34 mouse cellular contexts compared by ENCODE assay signal in genomic region chr2:154541630-154542029, GRCm38 (mm10). TPM values are rescaled to one million over a fixed set of nuclear protein-coding genes. Genes with fewer than 3 reads are reported as not detected.
DNase-seq lines count a peak whose midpoint lies in the region; ATAC-seq and TF ChIP-seq lines count a peak whose summit lies in the region.
"Had no signal": no experiment of that assay in that cellular context is flagged by ENCODE, and none has a peak within 500 bp of the region (broad histone marks: within the 10 kb centered on the region; RNA-seq: fewer than 3 reads in every experiment).

No protein-coding gene starts in this region.

- no peak for DNase-seq in forebrain, postnatal 0 days
- no peak for DNase-seq in layer of hippocampus, adult 2 months (ENCODE audit: low spot score in 2 of 2)
- DNase-seq in layer of hippocampus, adult 11-12 months (ENCODE audit: low spot score) = no peak
- peak; percentile 23 for DNase-seq in 416B (ENCODE audit: low read depth)
- peak; percentile 45 for DNase-seq in MEL (ENCODE audit: low read depth, low spot score)
- no peak for DNase-seq in c-Kit-positive CD71-positive TER-119-positive erythroid progenitor cells, embryonic 14.5 days (ENCODE audit: low spot score)
- DNase-seq: adrenal gland, postnatal 10 days; cerebellum, adult 11 months; heart, postnatal 14 days; kidney, adult 9 months; kidney, postnatal 10 days had no signal

- no peak for TF ChIP-seq POLR2A in MEL (IDR thresholded peaks at IDR 0.05; ENCODE audit: control insufficient read depth in 1 of 2, insufficient read depth in 1 of 2, low read depth in 1 of 2, low read length in 2 of 2, poor library complexity in 1 of 2)

- TF ChIP-seq CTCF in forebrain, postnatal 0 days (IDR thresholded peaks at IDR 0.05; ENCODE audit: low read depth) = peak; percentile 10; the same call in 1 of the 2 replicates
- peak; percentile 59 for TF ChIP-seq CTCF in layer of hippocampus, adult 2 months (conservative IDR thresholded peaks at IDR 0.05)
- peak in 2 of 3 experiments; percentile 21 to 49; a peak in 3 of 6 replicates for TF ChIP-seq CTCF in MEL (IDR thresholded peaks at IDR 0.05 in 2 of 3, conservative IDR thresholded peaks at IDR 0.05 in 1 of 3; ENCODE audit: control insufficient read depth in 1 of 3, insufficient read depth in 1 of 3, low read depth in 2 of 3, low read length in 3 of 3, poor library complexity in 1 of 3, severe bottlenecking in 1 of 3)

- H3K36me3 ChIP-seq in forebrain, postnatal 0 days (ENCODE audit: insufficient read depth) = peaks cover 6% of the 10 kb centered on the region
- H3K36me3 ChIP-seq in forebrain, embryonic 12.5 days (replicated peaks) = peaks cover 8% of the 10 kb centered on the region
- H3K36me3 ChIP-seq in MEL (ENCODE audit: control insufficient read depth in 1 of 2, insufficient read depth in 2 of 2, low read length in 2 of 2) = peaks cover 5 to 9% of the 10 kb centered on the region in 2 experiments
- H3K36me3 ChIP-seq: intestine, embryonic 15.5 days had no signal

- H3K4me1 ChIP-seq in forebrain, postnatal 0 days (ENCODE audit: insufficient read depth) = peaks cover 10% of the 10 kb centered on the region; the same call in 1 of the 2 replicates
- peaks cover 18% of the 10 kb centered on the region for H3K4me1 ChIP-seq in forebrain, embryonic 12.5 days
- H3K4me1 ChIP-seq in MEL (ENCODE audit: control insufficient read depth in 1 of 2, insufficient read depth in 2 of 2, low read length in 2 of 2) = peaks cover 5 to 10% of the 10 kb centered on the region in 2 experiments; a peak in 3 of 4 replicates
- H3K4me1 ChIP-seq: limb, embryonic 13.5 days had no signal

- whole genome bisulfite sequencing in forebrain, postnatal 0 days = 89% methylated on average over 2 of the region's 2 CpGs
- WGBS in forebrain, embryonic 12.5 days = 88% methylated on average over 2 of the region's 2 CpGs

- no peaks in the 10 kb centered on the region for H3K9me3 ChIP-seq in forebrain, postnatal 0 days (ENCODE audit: low read length)
- H3K9me3 ChIP-seq in forebrain, embryonic 12.5 days = no peaks in the 10 kb centered on the region
- H3K9me3 ChIP-seq in MEL (replicated peaks; ENCODE audit: insufficient read depth, low read length) = no peaks in the 10 kb centered on the region
- H3K9me3 ChIP-seq: G1E; hindbrain, embryonic 10.5 days; hindbrain, embryonic 15.5 days; intestine, embryonic 15.5 days; limb, embryonic 13.5 days; neural tube, embryonic 12.5 days had no signal

- H3K4me2 ChIP-seq in forebrain, postnatal 0 days (ENCODE audit: low read depth) = no peak overlapping the region
- H3K4me2 ChIP-seq in forebrain, embryonic 12.5 days = no peak overlapping the region
- H3K4me2 ChIP-seq: hindbrain, embryonic 15.5 days; intestine, embryonic 15.5 days; limb, embryonic 13.5 days; liver, embryonic 11.5 days; midbrain, embryonic 11.5 days; neural tube, embryonic 12.5 days had no signal

- no peak for TF ChIP-seq EP300 in MEL (IDR thresholded peaks at IDR 0.05; ENCODE audit: low read depth in 1 of 2, low read length in 2 of 2)

- no peak overlapping the region for H3K9ac ChIP-seq in forebrain, postnatal 0 days
- H3K9ac ChIP-seq in forebrain, embryonic 12.5 days = no peak overlapping the region
- no peak overlapping the region for H3K9ac ChIP-seq in MEL (ENCODE audit: control insufficient read depth, low read depth, low read length, poor library complexity, severe bottlenecking)
- H3K9ac ChIP-seq: hindbrain, embryonic 15.5 days; intestine, embryonic 15.5 days; limb, embryonic 13.5 days; neural tube, embryonic 12.5 days had no signal

- H3K27me3 ChIP-seq in forebrain, postnatal 0 days (ENCODE audit: insufficient read depth, low read length) = no peaks in the 10 kb centered on the region
- H3K27me3 ChIP-seq in forebrain, embryonic 12.5 days = no peaks in the 10 kb centered on the region
- no peaks in the 10 kb centered on the region for H3K27me3 ChIP-seq in MEL (ENCODE audit: control insufficient read depth in 1 of 2, insufficient read depth in 2 of 2, low read length in 2 of 2)
- H3K27me3 ChIP-seq: hindbrain, embryonic 15.5 days; intestine, embryonic 15.5 days; limb, embryonic 13.5 days; neural tube, embryonic 12.5 days; Patski had no signal

- no peak overlapping the region for H3K4me3 ChIP-seq in forebrain, postnatal 0 days (ENCODE audit: low read depth, low read length)
- no peak overlapping the region for H3K4me3 ChIP-seq in forebrain, embryonic 12.5 days (replicated peaks)
- H3K4me3 ChIP-seq in layer of hippocampus, adult 2 months = no peak overlapping the region
- H3K4me3 ChIP-seq in MEL (ENCODE audit: control insufficient read depth in 1 of 2, insufficient read depth in 1 of 2, low read depth in 2 of 2, low read length in 2 of 2) = no peak overlapping the region
- H3K4me3 ChIP-seq: hindbrain, embryonic 10.5 days; hindbrain, embryonic 15.5 days; intestine, embryonic 15.5 days; limb, embryonic 13.5 days; myocyte; neural tube, embryonic 12.5 days had no signal

- H3K79me2 ChIP-seq in MEL (ENCODE audit: control insufficient read depth, insufficient read depth, low read length, poor library complexity) = no peaks in the 10 kb centered on the region

- H3K27ac ChIP-seq in forebrain, postnatal 0 days (ENCODE audit: low read depth, low read length) = no peak overlapping the region
- no peak overlapping the region for H3K27ac ChIP-seq in forebrain, embryonic 12.5 days
- no peak overlapping the region for H3K27ac ChIP-seq in layer of hippocampus, adult 2 months
- no peak overlapping the region for H3K27ac ChIP-seq in MEL (ENCODE audit: control insufficient read depth, low read depth, low read length)
- H3K27ac ChIP-seq: hindbrain, embryonic 10.5 days; hindbrain, embryonic 15.5 days; intestine, embryonic 15.5 days; limb, embryonic 13.5 days; neural tube, embryonic 12.5 days had no signal

- TF ChIP-seq RAD21 in MEL (IDR thresholded peaks at IDR 0.05; ENCODE audit: low read depth, low read length) = peak; percentile 41

- ATAC-seq in forebrain, postnatal 0 days = no peak
- no peak for ATAC-seq in forebrain, embryonic 12.5 days (ENCODE audit: low FRiP score)
- ATAC-seq: forebrain, embryonic 14.5 days; intestine, embryonic 15.5 days; midbrain, embryonic 16.5 days; Patski had no signal

TF ChIP-seq in MEL, 35 proteins besides CTCF, POLR2A, EP300 and RAD21:
- TF ChIP-seq SMC3 (IDR thresholded peaks at IDR 0.05; ENCODE audit: low read depth, low read length) (peak; percentile 53), TAL1 (IDR thresholded peaks at IDR 0.05; ENCODE audit: low read length) (no peak), ZNF384 (IDR thresholded peaks at IDR 0.05; ENCODE audit: low read depth, low read length) (0 out of 2 replicates have a peak, but pooled peaks have one; percentile 13)

RNA-seq across cellular contexts. Expression of gene 1700003F12Rik, which starts 5.3 kb away (rescaled TPM):
- total RNA-seq in forebrain, postnatal 0 days (2014; rRNA removed) = 1.7 and 6.4 TPM in 2 replicates
- 2.8 and 3.2 TPM in 2 replicates for polyA plus RNA-seq in forebrain, postnatal 0 days (2015; fragmentation: Nextera tagmentation; extraction: Ambion mirVana)
- polyA plus RNA-seq in forebrain, embryonic 12.5 days (2016; fragmentation: Nextera tagmentation; extraction: Ambion mirVana) = 2.3 and 2.5 TPM in 2 replicates
- total RNA-seq in layer of hippocampus, adult 2 months (2021) = 1 to 10 TPM in 1 of 2 experiments, not detected in 1; 1.4 TPM
- total RNA-seq in MEL (2012; rRNA removed) = 0.26 and 0.42 TPM in 2 replicates
- under 1 TPM in 1 of 2 experiments, not detected in 1; 0.72 TPM for polyA plus RNA-seq in MEL (2012; ENCODE audit: insufficient read depth in 1 of 2, insufficient read length in 2 of 2, low read depth in 1 of 2, low replicate concordance in 2 of 2, missing spikeins in 1 of 2)
- total RNA-seq: G1E; gastrocnemius, adult 18-20 months; heart, adult 8-10 months had no signal
- polyA plus RNA-seq: G1E; large intestine, adult 2 months had no signal

RNA-seq across cellular contexts. Expression of gene Actl10, which starts 9.9 kb away (rescaled TPM):
- 0.15 and 0.48 TPM in 2 replicates for total RNA-seq in forebrain, postnatal 0 days (2014; rRNA removed)
- polyA plus RNA-seq in forebrain, postnatal 0 days (2015; fragmentation: Nextera tagmentation; extraction: Ambion mirVana) = 0.13 TPM in 1 of 2 replicates, not detected in the other
- 0.66 and 0.86 TPM in 2 replicates for polyA plus RNA-seq in forebrain, embryonic 12.5 days (2016; fragmentation: Nextera tagmentation; extraction: Ambion mirVana)
- not detected for total RNA-seq in layer of hippocampus, adult 2 months (2021)
- 0.13 and 0.35 TPM in 2 replicates for total RNA-seq in MEL (2012; rRNA removed)
- polyA plus RNA-seq in MEL (2012; ENCODE audit: insufficient read depth in 1 of 2, insufficient read length in 2 of 2, low read depth in 1 of 2, low replicate concordance in 2 of 2, missing spikeins in 1 of 2) = under 1 TPM in 1 of 2 experiments, not detected in 1; 0.79 TPM
- total RNA-seq: adrenal gland, postnatal 10 days; gastrocnemius, adult 18-20 months; heart, adult 8-10 months; heart, postnatal 14 days; layer of hippocampus, postnatal 10 days; left cerebral cortex, adult 18-20 months; left cerebral cortex, postnatal 36 days had no signal
- polyA plus RNA-seq: embryonic facial prominence, embryonic 11.5 days; frontal cortex, adult 2 months; G1E; heart, embryonic 14.5 days; large intestine, adult 2 months; liver, embryonic 16.5 days; midbrain, embryonic 11.5 days; Patski had no signal

RNA-seq across cellular contexts. Expression of gene Necab3, which starts 17.1 kb away (rescaled TPM):
- 14.5 and 16.3 TPM in 2 replicates for total RNA-seq in forebrain, postnatal 0 days (2014; rRNA removed)
- polyA plus RNA-seq in forebrain, postnatal 0 days (2015; fragmentation: Nextera tagmentation; extraction: Ambion mirVana) = 14.7 and 17.2 TPM in 2 replicates
- polyA plus RNA-seq in forebrain, embryonic 12.5 days (2016; fragmentation: Nextera tagmentation; extraction: Ambion mirVana) = 8.7 and 11.0 TPM in 2 replicates
- total RNA-seq in layer of hippocampus, adult 2 months (2021) = 10 to 100 TPM; 30.0 to 34.9 TPM
- 3.8 and 4.0 TPM in 2 replicates for total RNA-seq in MEL (2012; rRNA removed)
- 10 to 100 TPM in 1 of 2 experiments, not detected in 1; 12.1 TPM for polyA plus RNA-seq in MEL (2012; ENCODE audit: insufficient read depth in 1 of 2, insufficient read length in 2 of 2, low read depth in 1 of 2, low replicate concordance in 2 of 2, missing spikeins in 1 of 2)

RNA-seq across cellular contexts. Expression of gene E2f1, which starts 28.1 kb away (rescaled TPM):
- 2.8 and 3.0 TPM in 2 replicates for total RNA-seq in forebrain, postnatal 0 days (2014; rRNA removed)
- polyA plus RNA-seq in forebrain, postnatal 0 days (2015; fragmentation: Nextera tagmentation; extraction: Ambion mirVana) = 4.7 and 4.9 TPM in 2 replicates
- 29.8 and 33.3 TPM in 2 replicates for polyA plus RNA-seq in forebrain, embryonic 12.5 days (2016; fragmentation: Nextera tagmentation; extraction: Ambion mirVana)
- total RNA-seq in layer of hippocampus, adult 2 months (2021) = 1 to 10 TPM; 5.4 to 5.7 TPM
- 14.8 and 17.4 TPM in 2 replicates for total RNA-seq in MEL (2012; rRNA removed)
- polyA plus RNA-seq in MEL (2012; ENCODE audit: insufficient read depth in 1 of 2, insufficient read length in 2 of 2, low read depth in 1 of 2, low replicate concordance in 2 of 2, missing spikeins in 1 of 2) = 10 to 100 TPM in 1 of 2 experiments, not detected in 1; 41.6 TPM

Comparison
In these comparisons a context has a peak if more than half of its experiments do, and no peak if none do; other contexts are left out.
1. DNase-seq: peak in 416B (single experiment) and MEL (single experiment); none in forebrain, postnatal 0 days (single experiment), layer of hippocampus, adult 2 months (0 of 2), layer of hippocampus, adult 11-12 months (single experiment) and c-Kit-positive CD71-positive TER-119-positive erythroid progenitor cells, embryonic 14.5 days (single experiment).
2. Peak in every context shown above with its lines, with median percentiles within 50 percentile points of each other: CTCF ChIP-seq.